Mouse (Mus musculus) CH12F3 (cell line): ENCODE data around the gene Ddx39b.
"Not testable (repeated sequence)": the region's sequence is repeated elsewhere in the genome, so short reads cannot be mapped to it uniquely, and the experiment has no call there.

Experiments used
- in situ Hi-C: fragments of 300-500 bp; cut with MboI; formaldehyde crosslinking; loops from 2 replicates; pipeline ENCODE4 v1.14.3; 2020; ENCODE audit warnings: low sequenced_read_pairs

Ddx39b gene

DNA sequence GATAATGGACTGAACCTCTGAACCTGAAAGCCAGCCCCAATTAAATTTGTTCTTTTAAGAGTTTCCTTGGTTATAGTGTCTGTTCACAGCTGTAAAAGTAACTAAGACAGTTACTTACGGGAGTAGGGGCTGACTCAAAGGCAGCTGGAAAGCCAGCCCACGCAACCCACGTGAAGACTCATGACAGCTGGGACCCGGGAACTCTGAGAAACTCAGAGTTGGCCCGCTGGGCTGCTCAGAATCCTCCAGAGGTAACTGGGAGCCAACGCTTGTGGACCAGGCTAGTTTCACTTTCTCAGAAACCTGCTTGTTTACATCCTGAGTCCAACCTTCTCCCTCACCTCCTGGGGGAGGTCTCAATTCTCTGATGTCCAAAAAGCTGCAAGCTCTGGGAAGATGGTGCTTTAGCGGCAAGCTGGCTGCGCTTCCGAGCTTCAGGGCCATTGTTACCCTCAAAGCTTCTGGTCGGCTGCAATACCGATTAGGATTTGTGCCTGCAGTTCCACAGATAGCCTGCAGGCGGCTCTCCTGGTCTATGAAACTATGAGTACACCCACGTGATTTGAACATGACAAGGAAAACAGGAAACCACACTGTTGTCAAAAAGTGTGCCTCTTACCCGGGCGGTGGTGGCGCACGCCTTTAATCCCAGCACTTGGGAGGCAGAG is 16.4 kb downstream of the Ddx39b start:
- in situ Hi-C loops = loop anchor here (5.0 kb wide), 1 partner anchor 49 kb away; no protein-coding TSS in a partner anchor

DNA sequence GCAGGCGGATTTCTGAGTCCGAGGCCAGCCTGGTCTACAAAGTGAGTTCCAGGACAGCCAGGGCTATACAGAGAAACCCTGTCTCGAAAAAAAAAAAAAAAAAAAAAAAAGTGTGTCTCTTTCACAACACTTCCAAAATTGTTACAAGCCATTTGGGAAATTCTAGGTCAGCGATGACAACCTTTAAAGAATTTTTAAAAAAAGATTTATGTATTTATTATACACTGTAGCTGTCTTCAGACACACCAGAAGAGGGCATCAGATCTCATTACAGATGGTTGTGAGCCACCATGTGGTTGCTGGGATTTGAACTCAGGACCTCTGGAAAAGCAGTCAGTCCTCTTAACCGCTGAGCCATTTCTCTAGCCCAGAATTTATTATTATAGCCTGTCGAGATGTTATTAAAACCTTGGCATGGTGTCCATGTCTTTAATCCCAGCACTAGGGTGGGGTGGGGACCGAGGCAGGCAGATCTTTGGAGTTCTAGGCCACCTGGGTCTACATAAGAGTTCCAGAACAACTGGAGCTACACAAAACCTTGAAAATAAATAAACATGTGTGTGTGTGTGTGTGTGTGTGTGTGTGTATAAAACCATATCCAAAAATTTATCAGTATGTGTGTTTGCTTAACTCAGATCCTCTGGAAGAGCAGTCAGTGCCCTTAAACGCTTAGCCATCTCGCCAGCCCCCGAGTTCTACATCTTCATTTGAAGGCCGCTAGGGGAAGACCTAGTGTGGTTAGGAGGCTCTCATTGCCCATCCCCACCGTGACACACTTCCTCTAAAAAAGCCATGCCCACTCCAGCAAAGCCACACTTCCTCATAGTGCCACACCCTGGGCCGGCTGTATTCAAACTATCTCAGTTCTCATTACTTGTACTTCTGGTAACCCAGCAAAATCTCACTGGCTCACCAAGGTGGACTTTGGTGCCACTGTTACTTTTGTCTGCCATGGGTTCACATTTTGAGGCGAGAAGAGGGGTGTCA is 17.2 kb downstream of the Ddx39b start:
- in situ Hi-C loops = loop anchor here (5.0 kb wide), 1 partner anchor 49 kb away; no protein-coding TSS in a partner anchor

DNA sequence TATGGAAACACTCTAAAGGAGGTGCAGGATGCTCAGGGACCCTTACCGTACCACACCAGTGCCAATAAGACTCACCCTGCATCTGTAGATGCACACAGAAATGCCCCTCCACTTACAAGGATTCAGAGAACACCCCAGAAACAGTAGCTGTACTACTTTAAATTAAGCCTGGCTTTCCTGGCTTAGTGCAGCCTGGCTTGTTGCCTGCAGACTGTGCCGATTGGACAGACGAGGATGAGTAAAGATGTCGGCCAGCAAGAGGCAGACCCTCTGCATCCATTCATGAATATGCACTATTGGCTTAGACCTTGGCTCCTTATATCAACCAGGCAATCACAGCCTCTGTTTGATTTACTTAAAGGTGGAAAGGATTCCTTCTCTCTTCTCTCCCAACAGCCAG is 18.1 kb downstream of the Ddx39b start:
- in situ Hi-C loops = loop anchor here (5.0 kb wide), 1 partner anchor 48 kb away; no protein-coding TSS in a partner anchor

DNA sequence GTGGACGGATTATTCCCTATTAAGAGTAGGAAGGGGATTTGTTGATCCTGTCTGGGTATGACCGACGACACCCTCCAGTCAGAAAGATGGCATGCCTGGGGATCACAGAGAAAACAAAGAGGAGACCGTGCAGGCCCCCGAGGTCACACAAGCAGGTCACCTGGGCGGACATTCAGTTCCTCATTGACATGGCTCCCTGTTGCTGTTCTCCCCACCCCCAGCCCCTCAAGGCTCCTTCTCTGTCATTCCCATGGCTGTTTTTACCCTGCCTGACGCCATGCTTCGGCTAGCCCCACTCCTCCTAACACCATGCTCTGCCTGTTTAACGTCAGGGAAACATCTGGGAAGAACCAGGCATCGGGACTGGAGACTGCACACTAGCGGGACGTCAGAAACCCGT is 20.1 kb downstream of the Ddx39b start:
- in situ Hi-C loops = no loop called here

DNA sequence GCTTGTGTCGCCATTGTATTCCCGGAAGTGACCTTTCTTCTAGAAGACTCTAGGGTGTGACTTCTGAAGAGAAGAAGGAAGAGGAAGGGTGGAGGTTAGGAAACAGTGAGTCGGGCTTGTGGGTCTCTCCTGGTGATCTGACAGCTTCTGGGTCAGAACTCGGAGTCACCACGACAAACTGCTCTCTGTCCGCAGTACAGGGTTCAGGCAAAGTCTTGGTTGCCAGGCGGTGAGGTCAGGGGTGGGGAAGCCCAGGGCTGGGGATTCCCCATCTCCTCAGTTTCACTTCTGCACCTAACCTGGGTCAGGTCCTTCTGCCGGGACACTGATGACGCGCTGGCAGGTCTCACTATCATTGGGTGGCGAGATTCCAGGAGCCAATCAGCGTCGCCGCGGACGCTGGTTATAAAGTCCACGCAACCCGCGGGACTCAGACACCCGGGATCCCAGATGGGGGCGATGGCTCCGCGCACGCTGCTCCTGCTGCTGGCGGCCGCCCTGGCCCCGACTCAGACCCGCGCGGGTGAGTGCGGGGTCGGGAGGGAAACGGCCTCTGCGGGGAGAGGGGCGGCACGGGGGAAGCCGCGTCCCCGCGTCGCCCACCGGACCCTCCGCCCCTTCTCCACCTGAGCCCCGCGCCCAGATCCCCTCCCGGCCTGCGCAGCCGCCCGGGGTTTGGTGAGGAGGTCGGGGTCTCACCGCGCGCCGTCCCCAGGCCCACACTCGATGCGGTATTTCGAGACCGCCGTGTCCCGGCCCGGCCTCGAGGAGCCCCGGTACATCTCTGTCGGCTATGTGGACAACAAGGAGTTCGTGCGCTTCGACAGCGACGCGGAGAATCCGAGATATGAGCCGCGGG is 21.3 kb downstream of the Ddx39b start, which contains the start of gene H2-D1:
TSS of gene H2-D1 (plus strand) at position 67 of the 859 bp plus-strand sequence.
- in situ Hi-C loops = no loop called here

DNA sequence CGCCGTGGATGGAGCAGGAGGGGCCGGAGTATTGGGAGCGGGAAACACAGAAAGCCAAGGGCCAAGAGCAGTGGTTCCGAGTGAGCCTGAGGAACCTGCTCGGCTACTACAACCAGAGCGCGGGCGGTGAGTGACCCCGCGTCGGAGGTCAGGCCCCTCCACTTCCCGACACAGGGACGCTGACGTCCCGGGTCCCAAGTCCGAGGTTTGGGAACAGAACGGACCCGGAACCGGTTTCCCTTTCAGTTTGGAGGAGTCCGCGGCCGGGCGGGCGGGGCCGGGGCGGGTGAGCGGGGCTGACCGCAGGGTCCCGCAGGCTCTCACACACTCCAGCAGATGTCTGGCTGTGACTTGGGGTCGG is 22.0 kb downstream of the Ddx39b start:
- in situ Hi-C loops = no loop called here

DNA sequence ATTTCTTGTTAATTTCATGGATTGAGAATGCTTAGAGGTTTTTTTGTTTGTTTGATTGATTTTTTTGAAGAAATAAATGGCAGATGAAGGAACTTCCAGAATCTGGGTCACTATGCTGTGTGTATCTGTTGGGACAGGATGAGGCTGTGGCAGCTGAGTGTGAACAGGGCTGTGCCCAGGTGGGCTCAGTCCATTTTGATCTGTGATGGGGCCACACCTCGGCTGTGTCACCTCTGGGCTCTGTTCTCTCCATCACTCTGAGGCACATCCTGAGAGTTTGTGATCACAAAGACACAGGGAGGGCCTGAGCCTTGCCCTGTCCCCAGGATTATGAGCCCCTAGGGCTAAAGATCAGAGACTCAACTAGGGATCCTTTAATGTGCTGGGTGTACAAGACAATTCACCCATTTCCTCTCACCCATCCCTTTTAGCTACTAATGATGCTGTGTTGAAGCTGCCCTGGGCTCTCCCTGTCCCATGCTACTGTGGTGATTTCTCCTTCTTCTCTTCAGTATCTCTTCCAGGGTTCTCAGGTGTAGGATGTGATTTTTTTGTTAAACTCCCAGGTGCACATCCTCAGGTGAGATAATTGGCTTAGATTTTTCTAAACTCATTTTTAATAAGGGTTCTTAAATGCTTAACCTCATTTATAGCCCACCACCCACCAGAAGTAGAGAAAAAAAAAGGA is 26.0 kb downstream of the Ddx39b start:
- in situ Hi-C loops = no loop called here

DNA sequence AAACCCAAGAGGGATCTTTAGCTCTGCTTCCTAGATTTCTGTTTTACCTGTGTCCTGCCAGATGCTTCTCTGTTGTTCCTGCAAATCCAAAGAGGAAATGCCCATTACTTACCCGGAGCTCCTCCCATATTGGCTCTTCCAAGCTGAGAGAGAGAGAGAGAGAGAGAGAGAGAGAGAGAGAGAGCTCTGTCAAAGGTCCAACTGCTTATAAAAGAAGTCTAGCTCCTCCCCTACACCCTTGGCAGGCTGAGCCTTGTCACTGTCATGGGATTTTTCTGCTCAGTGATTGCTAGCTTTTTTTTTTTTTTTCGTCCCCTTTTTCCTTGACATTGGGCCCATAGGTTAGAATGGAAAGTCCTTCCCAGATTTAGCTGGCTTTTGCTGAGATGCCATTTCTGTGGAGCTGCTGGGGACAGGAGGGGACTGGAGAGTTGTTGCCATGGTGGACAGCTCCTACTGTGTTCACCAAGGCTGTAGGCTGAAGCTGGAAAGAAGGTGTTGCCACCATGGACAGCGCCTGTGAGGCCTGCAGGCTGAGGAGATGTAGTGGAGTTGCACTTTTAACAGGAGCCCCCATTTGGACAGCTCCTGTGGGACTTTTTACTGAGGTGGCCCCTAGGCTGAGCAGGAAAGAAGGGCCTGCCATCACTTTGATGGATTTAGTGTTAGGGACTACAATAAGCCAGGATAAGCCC is 28.3 kb downstream of the Ddx39b start:
- in situ Hi-C loops = loop anchor here (5.0 kb wide), 1 partner anchor 1297 kb away; no protein-coding TSS in a partner anchor

DNA sequence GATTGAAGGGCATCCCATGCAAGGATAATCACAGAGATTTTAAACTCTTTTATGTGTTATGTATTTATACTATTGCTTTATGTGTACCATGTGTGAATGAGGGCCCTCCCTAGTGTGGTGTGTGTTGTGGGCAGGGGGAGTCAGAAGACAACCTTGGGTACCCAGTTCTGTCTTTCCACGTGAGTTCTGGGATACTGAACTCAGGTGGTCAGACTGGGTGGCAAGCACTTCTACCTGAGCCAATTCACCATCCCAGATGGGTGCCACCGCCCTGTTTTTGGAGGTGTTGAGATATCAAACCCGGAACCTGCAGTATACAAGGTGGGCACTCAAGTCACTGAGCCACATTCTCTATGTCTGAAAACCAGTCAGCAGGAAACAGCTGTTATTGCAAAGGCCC is 30.7 kb downstream of the Ddx39b start:
- in situ Hi-C loops = loop anchor here (5.0 kb wide), 1 partner anchor 1300 kb away; no protein-coding TSS in a partner anchor

DNA sequence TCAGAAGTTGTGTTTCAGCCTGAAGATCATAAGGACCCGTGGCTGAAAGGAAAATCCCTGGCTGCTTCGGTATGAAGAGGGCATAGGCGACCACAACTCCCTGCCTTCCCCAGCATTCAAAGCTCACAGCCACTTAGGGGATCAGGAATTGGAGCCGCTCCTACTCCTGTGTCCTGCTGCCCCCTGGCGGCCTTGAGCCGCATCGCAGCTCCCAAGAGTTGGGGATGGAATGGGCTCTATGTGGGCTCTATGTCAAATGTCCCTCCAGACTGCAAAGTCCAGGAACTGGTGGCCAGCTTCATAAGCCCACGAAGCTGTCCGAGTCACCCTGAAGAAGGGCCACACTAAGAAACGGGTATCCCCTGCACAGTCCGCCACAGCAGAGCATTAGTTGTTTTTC is 33.2 kb downstream of the Ddx39b start:
- in situ Hi-C loops = loop anchor here (5.0 kb wide), 1 partner anchor 1302 kb away; no protein-coding TSS in a partner anchor

DNA sequence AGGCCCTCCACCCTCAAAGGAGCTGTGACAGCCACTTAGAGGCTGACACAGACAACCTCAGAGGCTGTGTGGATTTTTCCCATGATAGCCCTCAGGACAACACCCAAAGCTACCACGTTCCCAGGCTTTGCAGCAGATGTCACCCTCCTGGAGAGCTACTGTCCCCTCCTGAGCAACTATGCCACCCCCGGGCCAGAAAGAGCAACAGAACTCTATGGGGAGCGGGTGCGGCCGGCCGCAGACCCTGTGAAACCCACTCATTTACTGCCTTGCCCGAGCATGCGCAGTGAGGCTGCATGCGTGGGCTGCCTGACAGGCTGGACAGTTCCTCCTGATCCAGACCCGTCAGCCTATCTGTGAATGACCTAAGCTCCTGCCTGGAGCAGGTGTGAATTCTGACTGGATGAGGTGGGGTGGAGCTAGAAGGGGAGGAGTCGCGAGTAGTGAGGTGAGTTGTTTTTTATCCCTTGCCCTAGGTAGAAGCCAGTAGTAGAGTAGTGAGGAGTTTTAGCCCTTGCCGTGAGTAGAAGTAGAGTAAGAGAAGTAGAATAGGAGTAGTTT is 34.8 kb downstream of the Ddx39b start:
- in situ Hi-C loops = no loop called here

DNA sequence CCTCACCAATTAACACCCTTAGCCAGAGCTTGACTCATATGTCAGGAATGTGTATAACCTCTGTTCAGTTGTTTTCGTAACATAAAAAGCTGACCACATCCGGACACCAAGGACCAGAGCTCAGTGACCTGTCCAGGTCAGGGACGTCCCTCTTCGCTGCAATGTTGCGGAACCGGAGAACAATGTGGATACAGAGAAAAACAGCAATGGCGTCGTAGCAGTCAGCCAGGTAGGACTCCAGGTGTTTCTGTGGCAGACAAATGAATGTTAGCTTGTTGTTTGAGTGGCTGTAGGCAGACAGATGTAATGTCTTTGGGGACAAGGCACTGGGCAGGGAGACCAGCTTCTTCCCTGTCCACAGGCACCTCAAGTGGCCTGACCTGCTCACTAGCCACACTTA is 36.5 kb downstream of the Ddx39b start:
- in situ Hi-C loops = no loop called here

DNA sequence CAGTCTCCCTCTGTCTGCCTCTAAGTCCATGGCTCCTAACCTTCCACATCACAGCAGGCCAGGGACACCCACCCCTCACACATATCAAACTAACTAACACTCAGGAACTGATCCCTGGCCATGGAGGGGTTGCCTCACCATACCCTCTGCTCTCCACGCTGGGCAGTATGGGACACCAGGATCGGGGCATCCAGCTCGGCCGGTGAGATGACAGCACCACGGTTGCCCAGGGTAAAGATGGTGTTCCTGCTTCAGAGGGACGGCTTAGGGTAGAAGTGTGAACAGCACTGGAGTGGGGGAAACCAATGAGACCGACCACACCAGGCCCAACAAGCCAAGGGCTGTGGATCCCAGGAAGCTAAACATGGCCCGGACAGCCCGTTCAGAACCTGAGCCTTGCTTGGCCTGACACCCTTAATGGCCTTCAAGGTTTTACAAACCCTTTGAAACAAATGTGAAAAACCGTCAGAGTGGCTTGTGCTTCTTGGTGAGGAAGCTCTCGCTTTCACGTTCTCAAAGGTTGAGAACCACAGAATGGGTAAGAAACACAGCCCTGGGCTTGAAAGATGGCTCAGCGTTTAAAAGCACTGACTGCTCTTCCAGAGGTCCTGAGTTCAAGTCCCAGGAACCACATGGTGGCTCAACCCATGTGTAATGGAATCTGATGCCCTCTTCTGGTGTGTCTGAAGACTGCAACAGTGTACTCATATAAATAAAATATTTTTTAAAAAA is 37.6 kb downstream of the Ddx39b start:
- in situ Hi-C loops = no loop called here

DNA sequence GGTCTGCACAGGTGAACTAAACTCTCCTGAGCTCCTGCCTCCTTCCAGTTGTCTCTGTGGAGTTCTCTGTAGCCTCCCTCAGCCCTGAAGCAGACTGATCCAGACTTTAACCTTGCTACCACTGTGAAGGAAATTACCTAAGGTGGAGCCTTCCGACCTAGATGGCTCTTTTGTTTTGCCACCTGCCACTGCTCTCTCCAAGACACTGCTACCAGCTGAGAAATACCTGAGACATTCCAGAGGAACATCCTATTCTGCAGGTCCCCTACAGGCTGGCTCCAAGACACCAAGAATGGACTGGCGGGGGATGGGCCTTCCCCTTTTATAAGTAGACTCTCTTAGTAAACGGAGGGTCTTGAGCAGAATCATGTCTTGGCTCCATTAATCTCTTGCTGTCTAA is 38.7 kb downstream of the Ddx39b start:
- in situ Hi-C loops = no loop called here

DNA sequence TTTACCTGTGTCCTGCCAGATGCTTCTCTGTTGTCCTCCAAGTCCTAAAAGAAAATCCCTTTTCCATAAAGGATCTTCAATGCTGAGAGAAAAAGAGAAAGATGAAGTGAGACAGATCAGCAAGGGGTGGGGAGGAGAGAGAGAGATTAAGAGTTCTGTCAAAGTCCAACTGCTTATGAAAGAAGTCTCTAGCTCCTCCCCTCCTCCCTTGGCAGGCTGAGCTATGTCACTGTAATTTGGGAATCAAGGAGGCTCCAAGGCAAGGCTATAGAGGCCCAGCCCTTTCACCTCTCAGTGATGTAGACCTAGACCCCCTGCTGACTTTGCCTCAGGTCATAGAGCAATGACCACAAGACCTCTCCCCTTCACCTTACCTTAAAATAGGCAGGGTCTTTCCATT is 43.9 kb downstream of the Ddx39b start:
- in situ Hi-C loops = no loop called here

DNA sequence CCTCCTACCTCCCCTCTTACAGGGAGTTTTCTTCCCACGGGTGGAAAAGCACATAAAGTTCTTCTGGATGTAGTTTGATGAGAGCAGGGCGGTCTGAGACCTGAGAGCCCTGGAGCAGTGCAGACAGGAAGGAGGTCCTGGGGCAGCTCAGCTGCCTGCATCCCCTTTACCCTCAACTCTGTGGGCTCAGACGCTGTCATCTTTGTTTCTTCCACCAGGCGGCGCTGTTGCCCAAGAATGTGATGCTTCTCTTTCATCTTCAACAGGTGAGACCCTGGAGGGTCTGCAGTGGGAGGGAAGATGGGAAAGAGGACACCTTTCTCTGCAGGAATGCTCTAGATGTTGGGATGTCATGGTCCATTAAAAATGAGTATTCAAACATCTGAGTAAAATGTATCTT is 54.2 kb downstream of the Ddx39b start:
- in situ Hi-C loops = not testable (repeated sequence)

DNA sequence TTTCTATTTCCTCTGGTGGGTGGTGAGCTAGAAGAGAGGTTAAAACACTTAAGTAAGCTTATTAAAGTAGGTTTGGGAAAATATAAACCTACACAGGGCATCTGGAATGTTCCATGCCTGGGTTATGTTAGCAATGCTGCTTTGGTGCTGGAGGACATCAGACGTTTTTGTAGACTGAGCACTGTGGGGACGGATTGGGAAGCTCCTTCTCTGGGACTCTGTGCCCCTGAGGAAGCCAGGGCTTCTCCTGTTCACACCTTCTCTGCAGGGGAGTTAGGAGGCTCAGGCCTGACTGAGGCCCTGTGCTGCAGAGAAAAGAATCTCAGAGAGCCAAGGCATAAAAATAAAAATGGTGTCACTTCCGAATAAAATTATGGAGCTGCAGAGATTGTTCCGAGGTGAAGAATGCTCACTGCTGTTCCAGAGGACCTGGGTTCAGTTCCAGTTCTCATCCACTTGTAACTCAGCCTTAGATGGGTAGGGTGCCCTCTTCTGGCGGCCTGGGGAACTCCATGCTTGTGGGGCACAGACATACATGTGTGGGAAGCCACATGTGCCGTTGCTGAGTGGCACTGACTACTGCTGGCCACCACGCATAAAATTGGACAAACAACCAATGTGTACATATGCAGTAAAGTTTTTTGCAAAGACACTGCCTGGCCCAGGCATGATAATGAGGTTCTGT is 58.9 kb downstream of the Ddx39b start:
- in situ Hi-C loops = loop anchor here (5.0 kb wide), 1 partner anchor 1333 kb away; no protein-coding TSS in a partner anchor
